24 mouse cellular contexts compared by ENCODE assay signal in genomic region chr11:54458168-54458567, GRCm38 (mm10).
"Had no signal": no experiment of that assay in that cellular context is flagged by ENCODE, and none has a peak within 500 bp of the region (broad histone marks: within the 10 kb centered on the region; RNA-seq: fewer than 3 reads in every experiment).

No protein-coding gene starts in this region.

- H3K4me1 ChIP-seq: embryonic facial prominence, embryonic 10.5 days; embryonic facial prominence, embryonic 12.5 days; embryonic facial prominence, embryonic 13.5 days; embryonic facial prominence, embryonic 15.5 days; forebrain, embryonic 10.5 days; forebrain, embryonic 12.5 days; forebrain, embryonic 13.5 days; forebrain, embryonic 15.5 days; heart, embryonic 10.5 days had no signal

- H3K36me3 ChIP-seq: embryonic facial prominence, embryonic 12.5 days; embryonic facial prominence, embryonic 15.5 days; forebrain, embryonic 12.5 days; forebrain, embryonic 15.5 days had no signal

- DNase-seq: cerebellum, adult 9-10 months; cerebellum, postnatal 10 days; cerebellum, postnatal 14 days; cerebellum, postnatal 25 days; cerebellum, postnatal 36 days; embryo, embryonic 11 days; forebrain, postnatal 0 days; gastrocnemius, adult 2 months; gastrocnemius, postnatal 10 days; gastrocnemius, postnatal 14 days; gastrocnemius, postnatal 25 days; gastrocnemius, postnatal 36 days; heart, adult 18-20 months; heart, adult 2 months had no signal

- H3K9me3 ChIP-seq: embryonic facial prominence, embryonic 10.5 days; embryonic facial prominence, embryonic 12.5 days; embryonic facial prominence, embryonic 13.5 days; embryonic facial prominence, embryonic 15.5 days; forebrain, embryonic 12.5 days; forebrain, embryonic 13.5 days; forebrain, embryonic 15.5 days; heart, embryonic 10.5 days had no signal

- H3K27ac ChIP-seq: embryonic facial prominence, embryonic 10.5 days; embryonic facial prominence, embryonic 12.5 days; embryonic facial prominence, embryonic 13.5 days; embryonic facial prominence, embryonic 15.5 days; forebrain, embryonic 10.5 days; forebrain, embryonic 12.5 days; forebrain, embryonic 13.5 days; forebrain, embryonic 15.5 days; gastrocnemius, adult 2 months; heart, adult 2 months; heart, embryonic 10.5 days had no signal

- H3K4me3 ChIP-seq: embryonic facial prominence, embryonic 10.5 days; embryonic facial prominence, embryonic 12.5 days; embryonic facial prominence, embryonic 13.5 days; embryonic facial prominence, embryonic 15.5 days; erythroblast, embryonic 14.5 days; forebrain, embryonic 10.5 days; forebrain, embryonic 12.5 days; forebrain, embryonic 13.5 days; forebrain, embryonic 15.5 days; gastrocnemius, adult 2 months; heart, adult 2 months; heart, embryonic 10.5 days had no signal

- H3K9ac ChIP-seq: embryonic facial prominence, embryonic 12.5 days; embryonic facial prominence, embryonic 13.5 days; embryonic facial prominence, embryonic 15.5 days; forebrain, embryonic 12.5 days; forebrain, embryonic 13.5 days; forebrain, embryonic 15.5 days; forebrain, postnatal 0 days had no signal

- H3K4me2 ChIP-seq: embryonic facial prominence, embryonic 12.5 days; embryonic facial prominence, embryonic 13.5 days; embryonic facial prominence, embryonic 15.5 days; forebrain, embryonic 12.5 days; forebrain, embryonic 13.5 days; forebrain, embryonic 15.5 days had no signal

- H3K27me3 ChIP-seq: embryonic facial prominence, embryonic 12.5 days; embryonic facial prominence, embryonic 13.5 days; embryonic facial prominence, embryonic 15.5 days; forebrain, embryonic 12.5 days; forebrain, embryonic 13.5 days; forebrain, embryonic 15.5 days had no signal
